Mouse (Mus musculus) cortical plate, adult 2 months (tissue): Measurements from ENCODE around the gene Crabp1.

Source experiments
- CTCF ChIP-seq: fragments of 200-500 bp; IDR thresholded peaks from 2 replicates; pipeline ENCODE4 v1.5.1; 2011; ENCODE audit warnings: mild to moderate bottlenecking, control low read depth, low read length; ENCODE audit not compliant: insufficient read depth; ENCODE audit errors: extremely low read depth
- POLR2A ChIP-seq: fragments of 200-500 bp; IDR thresholded peaks from 2 replicates; pipeline ENCODE4 v1.6.1; 2011; ENCODE audit warnings: mild to moderate bottlenecking, low read length, control low read depth; ENCODE audit not compliant: insufficient read depth; ENCODE audit errors: extremely low read depth

DNA sequence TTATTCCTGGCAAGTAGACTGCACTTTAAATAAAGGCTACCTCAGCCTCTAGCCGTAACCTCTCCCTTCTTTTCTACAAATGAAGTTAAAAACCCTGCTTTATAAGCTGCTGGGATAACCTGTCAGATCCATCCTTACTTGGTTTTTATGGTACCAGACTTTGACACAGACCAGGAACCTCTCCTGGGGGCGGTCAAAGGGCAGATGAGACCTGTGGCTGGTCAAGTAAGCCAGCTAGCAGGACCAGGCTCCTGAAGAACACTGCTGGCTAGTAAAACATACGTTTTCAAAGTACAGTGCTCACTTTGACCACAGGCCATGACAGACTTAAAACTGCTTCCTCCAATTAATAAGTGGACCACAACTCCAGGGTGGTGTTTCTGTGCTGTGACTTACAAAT is 48.8 kb upstream of the Crabp1 start:
- TF ChIP-seq CTCF (no peak), POLR2A (no peak)
